Mouse (Mus musculus) megakaryocyte-erythroid progenitor cell, adult 5-6 weeks (primary cell): Measurements from ENCODE around the gene Sfxn1. TPM values are rescaled to one million over a fixed set of nuclear protein-coding genes. Genes with fewer than 3 reads are reported as not detected.

ENCODE experiments used
- ATAC-seq: replicated peaks from 2 replicates; pipeline ENCODE4 v1.8.0; 2016; ENCODE audit warnings: mild to moderate bottlenecking, inconsistent platforms; ENCODE audit not compliant: severe bottlenecking, poor library complexity, low FRiP score, low TSS enrichment
- total RNA-seq, 2 experiments: library from RNA; stranded (forward) in 1 of 2; stranded (reverse) in 1 of 2; fragments of 200-1000, 215-1000 nt in 1 of 2; fragments of >200 nt in 1 of 2; fragmentation: Nextera tagmentation in 1 of 2; gene quantifications; 2 replicates each; pipeline ENCODE4 v1.2.3; 2014 to 2017

The Sfxn1 gene
- total RNA-seq, 2 experiments from 2014 or later, result 153 to 178 TPM

DNA sequence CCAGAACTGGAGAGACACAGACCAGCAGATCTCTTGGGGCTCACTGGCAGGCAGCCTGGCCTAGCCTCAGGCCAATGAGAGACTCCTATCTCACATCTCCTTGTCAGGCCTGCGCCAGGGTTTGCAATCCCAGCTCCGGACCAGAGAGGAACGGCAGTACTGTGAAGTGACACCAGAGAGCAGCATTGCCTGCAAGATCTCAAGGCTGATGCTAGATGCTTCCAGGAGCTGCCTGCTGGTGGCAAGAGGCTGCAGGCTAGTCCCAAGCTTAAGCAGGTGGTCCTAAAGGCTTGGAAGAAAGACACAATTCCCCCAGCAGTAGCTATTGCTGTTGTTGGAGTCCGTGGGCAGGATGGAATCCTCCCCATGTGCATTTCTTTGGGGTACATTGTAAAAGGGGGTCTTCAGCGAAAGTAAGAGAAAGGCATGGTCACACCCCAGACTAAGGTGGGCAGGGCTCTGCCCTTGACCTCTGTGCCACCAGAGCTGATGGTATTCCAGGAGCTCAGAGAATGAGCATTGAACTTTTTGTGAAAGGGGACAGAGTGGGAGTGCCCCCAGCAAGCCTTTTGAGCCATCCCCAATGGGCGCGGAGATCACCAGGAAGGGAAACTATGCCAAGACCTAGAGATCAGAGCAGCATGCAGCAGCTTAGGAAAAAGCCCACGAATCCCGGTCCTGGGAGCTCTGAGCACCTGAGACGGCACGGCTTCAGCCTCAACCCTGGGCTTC, 42.3 kb downstream of the Sfxn1 start:
- ATAC-seq, result peak; percentile 75

DNA sequence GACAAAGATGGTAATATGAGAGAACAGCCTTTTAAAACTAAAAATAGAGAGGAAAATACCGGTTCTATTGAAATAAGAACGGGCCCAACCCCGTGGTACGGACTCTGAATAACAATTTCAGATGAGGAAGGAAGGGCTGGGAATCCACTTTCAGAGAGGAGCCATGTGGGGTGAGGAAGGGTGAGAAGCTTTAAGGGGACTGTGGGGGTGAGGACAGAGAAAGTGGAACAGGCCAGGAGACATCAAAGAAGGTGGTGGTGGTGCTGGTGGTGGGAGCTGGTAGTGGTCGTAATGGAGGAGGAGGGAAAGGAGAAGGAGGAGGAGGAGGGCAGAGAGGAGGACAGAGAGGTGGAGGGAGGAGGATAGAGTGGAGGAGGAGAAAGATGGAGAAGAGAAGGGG, 43.3 kb downstream of the Sfxn1 start:
- ATAC-seq, result no peak

DNA sequence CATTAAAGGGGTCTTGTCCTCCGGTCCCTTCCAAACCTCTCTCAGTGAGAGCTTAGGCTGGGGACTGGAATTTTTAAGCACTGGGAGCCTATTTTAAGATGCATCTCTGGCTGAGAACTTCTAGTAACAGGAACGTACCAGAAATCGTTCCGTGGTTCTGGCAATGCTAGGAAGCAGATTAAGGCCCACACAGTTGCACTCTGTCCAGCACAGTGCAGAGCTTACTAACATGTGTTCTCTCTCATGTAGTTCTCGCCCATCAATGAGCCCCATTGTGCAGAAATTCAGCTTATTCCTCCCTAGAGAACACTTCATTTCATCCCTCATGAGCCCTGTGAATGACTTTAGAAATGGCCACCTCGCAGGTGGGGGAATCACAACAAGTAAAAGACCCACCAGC, 44.1 kb downstream of the Sfxn1 start:
- no peak for ATAC-seq

DNA sequence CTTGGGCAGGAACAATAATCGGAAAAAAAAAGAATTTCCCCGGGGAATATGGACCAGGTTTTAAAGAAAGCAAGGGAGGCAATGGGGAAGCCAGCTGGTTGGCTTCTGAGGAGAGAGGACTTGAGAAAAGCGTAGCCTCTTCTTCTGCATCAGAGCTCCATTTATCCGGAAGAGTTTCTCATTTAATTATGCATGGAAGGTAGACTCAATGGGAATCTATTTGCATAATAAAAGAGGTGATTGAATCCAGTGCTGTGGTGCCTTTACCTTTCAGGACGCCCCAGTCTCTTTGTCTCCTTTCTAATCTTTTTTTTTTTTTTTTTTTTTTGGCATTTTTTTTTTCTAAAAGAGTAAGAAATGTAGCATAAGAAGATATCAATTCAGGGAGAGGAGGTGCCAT, 46.7 kb downstream of the Sfxn1 start:
- ATAC-seq, result no peak

DNA sequence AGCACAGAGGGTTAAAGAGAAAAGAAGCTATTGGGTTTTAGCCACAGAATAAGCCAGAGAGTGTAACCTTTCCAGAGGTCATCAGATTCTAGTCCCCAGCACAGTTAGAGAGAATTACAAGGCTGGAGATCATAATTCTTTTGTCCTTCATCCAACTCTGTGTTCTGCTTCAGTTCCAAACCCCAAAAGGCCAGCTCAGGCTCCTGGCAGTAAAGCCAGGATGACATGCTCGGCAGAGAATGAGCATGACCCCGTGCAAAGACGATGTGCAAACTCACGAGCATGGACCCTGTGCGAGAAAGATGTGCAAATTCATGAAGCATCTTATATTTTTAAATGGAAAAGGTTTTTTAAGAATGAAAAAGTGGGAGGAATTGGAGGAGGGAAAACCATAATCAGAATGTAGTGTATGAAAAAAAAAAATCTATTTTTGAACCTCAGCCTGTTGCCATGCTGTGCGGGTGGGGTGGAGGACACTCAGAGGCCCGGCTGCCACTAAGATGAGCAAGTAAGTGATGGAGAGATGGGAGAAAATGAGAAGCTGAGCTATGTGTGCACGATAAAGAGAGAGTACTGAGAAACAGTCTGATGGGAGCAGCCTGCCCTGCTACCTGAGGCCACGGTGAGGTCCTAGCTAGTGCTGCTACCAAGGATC, 66.2 kb downstream of the Sfxn1 start:
- ATAC-seq, result no peak

DNA sequence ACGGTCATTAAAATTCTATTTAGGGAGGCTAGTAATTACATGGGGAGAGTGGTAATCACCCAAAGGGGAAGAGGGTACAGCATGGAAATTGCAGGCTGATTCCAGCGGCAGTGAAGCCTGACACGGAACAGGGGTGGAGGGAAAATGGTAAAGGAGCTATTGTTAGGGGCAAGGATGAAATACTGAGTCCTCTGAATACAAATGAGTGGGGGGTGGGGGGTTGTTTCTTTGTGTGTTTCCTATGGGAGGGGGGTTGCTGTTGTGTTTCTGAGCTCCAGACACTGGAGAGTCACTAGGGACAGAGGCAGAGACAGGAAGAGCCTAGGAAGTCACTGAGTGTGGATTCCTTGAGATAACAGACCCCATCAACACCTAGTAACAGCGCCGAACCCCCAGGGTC, 72.1 kb downstream of the Sfxn1 start:
- ATAC-seq, result no peak

DNA sequence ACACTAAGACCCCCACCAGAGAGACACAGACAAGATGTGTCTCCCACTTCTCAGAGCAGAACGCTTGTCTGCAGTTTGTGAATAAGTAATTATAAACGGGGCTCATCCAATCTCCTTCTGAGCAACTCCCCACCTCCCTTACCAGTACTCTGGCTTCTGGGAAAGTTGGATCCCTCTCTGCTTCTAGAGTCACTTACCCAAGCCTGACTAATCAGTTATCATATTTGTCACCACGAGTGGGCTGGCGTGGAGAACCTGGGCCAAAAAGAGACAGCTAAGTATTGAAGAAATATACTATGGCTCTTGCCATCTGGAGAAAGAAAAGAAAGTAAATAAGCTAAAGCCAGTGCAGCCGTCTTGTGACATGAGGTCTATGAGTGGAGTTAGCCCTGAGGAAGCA, 73.0 kb downstream of the Sfxn1 start:
- no peak for ATAC-seq

DNA sequence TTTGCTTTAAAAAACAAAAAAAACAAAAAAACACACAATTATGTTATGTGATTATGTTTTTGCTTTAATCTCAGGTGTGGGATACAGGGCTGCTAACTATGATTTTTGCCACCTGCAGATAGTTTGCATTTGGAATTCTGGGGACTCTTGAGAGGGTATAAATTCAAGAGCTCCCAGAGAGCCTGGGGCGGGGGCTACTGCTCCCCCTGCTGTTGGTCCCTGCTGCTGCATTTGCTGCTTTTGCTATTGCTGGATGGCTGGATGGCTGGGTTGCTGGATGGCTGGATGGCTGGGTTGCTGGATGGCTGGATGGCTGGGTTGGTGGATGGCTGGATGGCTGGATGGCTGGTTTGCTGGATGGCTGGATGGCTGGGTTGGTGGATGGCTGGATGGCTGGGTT, 75.7 kb downstream of the Sfxn1 start:
- ATAC-seq, result 0 out of 2 replicates have a peak, but pooled peaks have one; percentile 37

DNA sequence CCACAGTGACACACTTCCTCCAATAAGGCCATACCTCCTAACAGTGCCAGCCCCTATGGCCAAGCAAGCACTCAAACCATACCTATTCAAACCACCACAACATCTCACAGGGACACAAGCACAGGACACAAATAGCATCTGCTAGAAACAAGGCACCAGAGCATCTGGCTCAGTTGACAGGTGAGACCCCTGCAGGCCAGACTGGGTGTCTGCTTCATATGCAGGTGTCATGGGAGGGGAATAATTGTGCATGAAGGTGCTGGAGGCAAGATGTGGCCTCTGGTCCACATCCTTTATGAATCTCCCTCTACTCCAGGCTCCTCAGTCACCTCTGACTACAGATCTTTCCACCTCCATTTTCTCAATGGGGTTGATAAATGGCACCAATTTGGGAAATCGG, 80.8 kb downstream of the Sfxn1 start:
- ATAC-seq, result no peak

DNA sequence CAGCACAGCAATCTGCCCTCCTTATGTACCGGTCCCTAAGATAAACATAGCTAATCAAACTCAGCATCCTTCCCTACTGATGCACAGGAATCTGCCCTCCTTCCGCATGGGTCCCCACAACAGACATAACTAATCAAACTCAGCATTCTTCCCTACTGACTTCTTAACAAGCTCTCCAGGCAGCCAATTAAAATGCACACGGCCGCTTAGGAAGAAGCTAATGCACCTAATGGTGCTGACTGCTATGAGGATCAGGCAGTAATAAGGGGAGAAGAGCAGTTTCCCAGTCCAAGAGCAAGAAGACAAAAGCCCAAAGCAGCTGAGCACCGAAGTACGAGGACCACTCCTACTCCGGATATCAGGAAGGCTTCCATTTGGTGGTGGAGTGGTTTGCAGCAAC, 81.2 kb downstream of the Sfxn1 start:
- no peak for ATAC-seq

DNA sequence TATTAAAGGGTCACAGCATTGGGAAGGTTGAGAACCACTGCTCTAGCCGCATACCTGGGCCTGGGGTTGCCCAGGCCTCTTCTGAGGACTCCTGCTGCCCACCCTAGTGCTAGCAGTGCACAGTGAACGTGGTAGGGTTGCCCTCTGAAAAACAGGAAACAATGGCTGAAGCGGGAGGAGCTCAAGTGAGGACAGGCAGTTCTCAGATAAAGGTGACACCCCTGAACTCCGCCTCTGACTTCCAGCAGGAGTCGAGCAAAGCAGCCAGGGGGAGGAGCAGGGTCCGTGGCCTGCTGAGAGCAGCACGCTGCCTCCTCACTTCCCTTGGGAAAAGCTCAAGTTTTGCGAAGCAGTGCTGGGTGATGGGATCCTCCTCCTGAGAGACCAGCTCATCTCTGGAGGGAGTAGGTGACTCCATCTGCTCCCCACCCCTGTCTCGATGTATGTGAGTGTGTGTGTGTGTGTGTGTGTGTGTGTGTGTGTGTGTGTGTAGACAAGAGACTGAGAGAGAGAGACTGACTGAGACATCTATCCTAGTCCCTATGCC, 82.1 kb downstream of the Sfxn1 start:
- ATAC-seq, result peak; percentile 86

DNA sequence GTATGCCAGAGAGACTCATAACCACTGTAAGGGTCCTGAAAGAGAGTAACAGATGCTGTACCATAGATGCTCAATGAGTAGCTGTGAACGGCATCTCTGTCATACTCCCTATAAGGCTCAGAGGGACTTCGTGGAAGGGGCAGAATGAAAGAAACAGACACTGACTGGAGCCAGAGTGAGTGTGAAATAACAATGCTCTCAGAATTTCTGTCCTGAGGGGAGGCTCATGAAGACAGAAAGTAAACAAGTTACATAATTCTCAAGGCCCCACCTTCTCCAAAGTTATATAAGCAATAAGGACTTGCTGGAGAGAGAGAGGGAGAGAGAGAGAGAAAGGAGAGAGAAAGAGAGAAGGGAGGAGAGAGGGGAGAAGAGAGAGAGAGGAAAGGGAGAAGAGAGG, 84.2 kb downstream of the Sfxn1 start:
- no peak for ATAC-seq

Other genes starting within 250 kb of the Sfxn1 start
- gene Drd1, start 16.2 kb upstream of the Sfxn1 start, total RNA-seq (2014; fragmentation: Nextera tagmentation), result not detected in 2 replicates
- gene Drd1, start 16.2 kb upstream of the Sfxn1 start, total RNA-seq (2017), result not detected in 2 replicates
- 3.6 and 4.6 TPM in 2 replicates for gene Hrh2, start 120.3 kb downstream of the Sfxn1 start, total RNA-seq (2014; fragmentation: Nextera tagmentation)
- gene Hrh2, start 120.3 kb downstream of the Sfxn1 start, total RNA-seq (2017), result 1.6 and 2.2 TPM in 2 replicates